Mouse (Mus musculus) lung, postnatal 0 days (tissue): Measurements from ENCODE around the gene Socs1.

Experiments
- CTCF ChIP-seq: IDR thresholded peaks from 2 replicates; pipeline ENCODE4 v1.5.1; 2016; ENCODE audit warnings: antibody characterized with exemption, mild to moderate bottlenecking
- EP300 ChIP-seq: IDR thresholded peaks from 2 replicates; pipeline ENCODE4 v1.6.1; 2016; ENCODE audit warnings: antibody characterized with exemption, mild to moderate bottlenecking, control low read depth

GRCm38 (mm10) chr16:10749226-10749625, 36.1 kb downstream of the Socs1 start:
- TF ChIP-seq CTCF (no peak), EP300 (no peak)
